Mouse (Mus musculus) midbrain, embryonic 16.5 days (tissue): ENCODE measurements around the gene Pvr. TPM values are rescaled to one million over a fixed set of nuclear protein-coding genes. Genes with fewer than 3 reads are reported as not detected.
A peak's percentile ranks its signal among the peaks of the same experiment; 100 is the strongest.

Source experiments
- ATAC-seq: fragments of 200-750 bp; cut with Nextera tagmentation; 2 replicates; pipeline ENCODE4 v1.8.0; 2017; ENCODE audit warnings: moderate TSS enrichment
- H3K27ac ChIP-seq: fragments of 300-500 bp; sonication (generic); 2 replicates; pipeline ENCODE4 v1.5.1; 2014; ENCODE audit warnings: mild to moderate bottlenecking, low read length, mixed read lengths
- H3K27me3 ChIP-seq: fragments of 300-500 bp; sonication (generic); 2 replicates; pipeline ENCODE4 v1.6.1; 2014; ENCODE audit warnings: low read depth, low read length, mixed read lengths; ENCODE audit not compliant: control insufficient read depth, insufficient read depth
- H3K36me3 ChIP-seq: fragments of 300-500 bp; sonication (generic); 2 replicates; pipeline ENCODE4 v1.6.1; 2014; ENCODE audit warnings: mild to moderate bottlenecking, low read length, moderate library complexity, mixed read lengths; ENCODE audit not compliant: control insufficient read depth, insufficient read depth
- H3K4me1 ChIP-seq: fragments of 300-500 bp; sonication (generic); 2 replicates; pipeline ENCODE4 v1.6.1; 2014; ENCODE audit warnings: mild to moderate bottlenecking, low read length, mixed read lengths; ENCODE audit not compliant: control insufficient read depth, insufficient read depth
- H3K4me2 ChIP-seq: fragments of 300-500 bp; sonication (generic); 2 replicates; pipeline ENCODE4 v1.6.1; 2014; ENCODE audit warnings: mild to moderate bottlenecking, low read length, mixed read lengths
- H3K4me3 ChIP-seq: fragments of 300-500 bp; sonication (generic); 2 replicates; pipeline ENCODE4 v1.5.1; 2014; ENCODE audit warnings: low read depth, mild to moderate bottlenecking, low read length, moderate library complexity, mixed read lengths
- H3K9ac ChIP-seq: fragments of 300-500 bp; sonication (generic); 2 replicates; pipeline ENCODE4 v1.6.1; 2014; ENCODE audit warnings: low read depth, low read length, mixed read lengths
- H3K9me3 ChIP-seq: fragments of 300-500 bp; sonication (generic); replicated peaks from 2 replicates; pipeline ENCODE4 v1.6.1; 2014; ENCODE audit warnings: mild to moderate bottlenecking, low read length, mixed read lengths; ENCODE audit not compliant: control insufficient read depth, poor library complexity, severe bottlenecking
- WGBS: fragments of 180-500 bp; shearing (Covaris S2); extraction: QIAGEN DNeasy Blood & Tissue Kit; methylation state at CpG from one replicate; pipeline ENCODE4 v1.1.7; 2014; 5-methylcytosine and 5-hydroxymethylcytosine counted together
- polyA plus RNA-seq: library from polyadenylated mRNA; unstranded; fragments of >200 nt; fragmentation: Nextera tagmentation; extraction: Ambion mirVana; gene quantifications from 2 replicates; pipeline ENCODE4 v1.2.1, GENCODE M21; 2015

Gene Pvr
- 9.3 and 11.5 TPM in 2 replicates for polyA plus RNA-seq

DNA sequence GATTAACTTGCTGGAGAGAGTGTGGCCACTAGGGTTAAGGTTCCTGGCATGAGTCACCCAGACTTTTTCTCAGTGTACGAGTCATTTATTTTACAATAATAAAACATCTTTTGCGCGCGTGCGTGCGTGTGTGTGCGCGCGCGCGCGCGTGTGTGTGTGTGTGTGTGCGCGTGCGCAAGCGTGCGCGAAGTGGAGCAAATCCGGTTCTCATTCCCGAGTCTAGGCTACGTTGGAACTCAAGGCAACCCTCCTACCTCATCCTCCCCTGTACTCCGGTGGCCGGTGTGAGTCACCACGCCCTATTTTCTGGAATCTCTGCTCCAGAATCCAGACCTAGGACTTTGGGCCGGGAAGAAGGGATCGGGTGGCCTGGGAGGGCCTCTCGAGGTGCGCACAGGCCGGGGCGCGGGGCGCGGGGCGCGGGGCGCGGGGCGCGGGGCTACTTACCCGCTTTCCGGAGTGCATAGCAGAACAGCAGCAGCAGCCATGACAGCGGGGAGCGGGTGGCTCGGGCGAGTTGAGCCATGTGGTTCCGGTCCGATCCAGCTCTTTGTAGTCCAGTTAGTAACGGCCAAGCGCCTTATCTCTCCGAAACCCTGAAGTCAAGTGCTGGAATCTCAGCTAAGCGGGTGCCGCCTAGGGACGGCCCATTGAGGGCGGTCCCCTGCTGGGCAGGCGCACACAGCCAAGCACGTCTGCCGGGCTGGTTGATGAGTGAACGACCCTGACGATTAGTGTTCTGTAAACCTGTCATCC, at the start of gene Pvr:
Pvr (minus strand) TSS at position 655 of the 756 bp plus-strand sequence.
- Histone ChIP-seq H3K9me3 (no peaks in the 10 kb centered on the region), H3K27me3 (no peaks in the 10 kb centered on the region), H3K27ac (peak within 1 kb of the TSS; percentile 89), H3K4me3 (peak within 1 kb of the TSS; percentile 64), H3K36me3 (peaks cover 8% of the 10 kb centered on the region), H3K9ac (peak within 1 kb of the TSS; percentile 82), H3K4me1 (peaks cover 4% of the 10 kb centered on the region), H3K4me2 (peak within 1 kb of the TSS; percentile 52)
- ATAC-seq, result peak; percentile 91
- 1% methylated on average over 60 of the region's 60 CpGs for WGBS

DNA sequence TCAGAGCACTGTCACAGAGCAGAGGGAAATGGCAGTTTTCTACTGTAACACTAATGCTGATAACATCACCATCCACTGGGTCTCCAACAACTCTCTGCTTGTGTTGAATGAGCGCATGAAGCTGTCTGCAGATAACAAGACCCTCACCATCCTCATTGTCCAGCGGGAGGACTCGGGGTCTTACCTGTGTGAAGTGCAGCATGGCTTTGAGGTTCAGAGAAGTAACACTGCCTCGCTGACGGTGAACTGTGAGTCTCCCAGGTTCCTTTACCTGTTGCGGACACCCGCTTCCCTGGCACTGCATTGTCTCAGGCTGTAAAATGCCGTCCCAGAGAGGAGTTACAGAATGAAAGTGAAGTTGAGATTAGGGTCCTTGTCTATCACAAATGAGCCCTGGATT, 49.2 kb upstream of the Pvr start:
- ATAC-seq, result no peak
- WGBS, result 92% methylated on average over 8 of the region's 8 CpGs
- H3K9me3 ChIP-seq, result peaks cover 4% of the 10 kb centered on the region; the same call in 1 of the 2 replicates

DNA sequence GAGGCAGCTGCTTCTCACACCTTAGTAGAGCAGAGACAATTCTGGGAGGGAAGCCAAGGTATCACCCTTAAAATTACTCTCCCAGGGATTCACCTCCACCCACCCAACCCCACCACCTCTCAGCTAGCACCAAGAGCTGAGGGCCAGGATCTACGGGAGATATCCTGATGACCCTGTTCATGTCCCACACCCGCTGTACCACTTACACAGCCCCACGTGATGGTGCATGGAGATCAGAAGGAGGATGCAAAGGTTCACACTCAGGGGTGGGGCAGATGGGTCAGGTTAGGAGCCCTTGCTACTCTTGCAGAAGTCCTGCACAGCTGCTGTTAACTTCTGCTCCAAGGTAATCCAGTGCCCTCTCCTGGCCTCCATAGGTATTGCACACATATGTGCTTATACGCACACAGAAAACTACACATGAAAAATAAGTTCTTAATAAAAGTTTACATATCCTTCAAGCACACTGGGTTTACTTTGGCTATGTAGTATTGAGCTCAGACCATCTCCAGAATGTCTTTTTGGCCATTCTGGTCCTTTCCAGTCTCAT, 48.7 kb upstream of the Pvr start:
- H3K4me2 ChIP-seq, result no peak overlapping the region
- H3K27me3 ChIP-seq, result no peaks in the 10 kb centered on the region
- ATAC-seq, result no peak

More for the DNA sequence above, 49.2 kb upstream of the Pvr start:
- no peaks in the 10 kb centered on the region for H3K36me3 ChIP-seq
- no peaks in the 10 kb centered on the region for H3K4me1 ChIP-seq
- H3K9ac ChIP-seq, result no peak overlapping the region
- no peak overlapping the region for H3K4me3 ChIP-seq
- no peaks in the 10 kb centered on the region for H3K27me3 ChIP-seq
- H3K4me2 ChIP-seq, result no peak overlapping the region
- H3K27ac ChIP-seq, result no peak overlapping the region

DNA sequence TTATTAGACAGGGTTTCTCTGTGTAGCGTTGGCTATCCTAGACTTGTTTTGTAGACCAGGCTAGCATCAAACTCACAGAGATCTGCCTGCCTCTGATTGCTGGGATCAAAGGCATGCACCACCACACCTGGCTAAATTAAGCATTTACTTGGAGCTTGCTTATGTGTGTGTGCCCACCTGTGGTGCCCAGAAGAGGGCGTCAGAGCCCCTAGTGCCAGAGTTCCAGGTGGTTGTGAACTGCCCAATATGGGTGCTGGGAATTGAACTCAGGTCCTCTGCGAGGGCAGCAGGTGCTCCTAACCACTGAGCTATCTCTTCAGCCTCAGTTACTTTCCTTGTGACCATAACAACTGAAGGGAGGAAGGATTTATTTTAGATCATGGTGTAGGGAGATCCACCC, 48.1 kb upstream of the Pvr start:
- no peaks in the 10 kb centered on the region for H3K27me3 ChIP-seq

More for the DNA sequence above, 48.7 kb upstream of the Pvr start:
- Histone ChIP-seq H3K4me1 (no peaks in the 10 kb centered on the region), H3K9ac (no peak overlapping the region), H3K9me3 (peaks cover 4% of the 10 kb centered on the region; the same call in 1 of the 2 replicates), H3K4me3 (no peak overlapping the region), H3K36me3 (no peaks in the 10 kb centered on the region), H3K27ac (no peak overlapping the region)
- 91% methylated on average over 4 of the region's 4 CpGs for WGBS

DNA sequence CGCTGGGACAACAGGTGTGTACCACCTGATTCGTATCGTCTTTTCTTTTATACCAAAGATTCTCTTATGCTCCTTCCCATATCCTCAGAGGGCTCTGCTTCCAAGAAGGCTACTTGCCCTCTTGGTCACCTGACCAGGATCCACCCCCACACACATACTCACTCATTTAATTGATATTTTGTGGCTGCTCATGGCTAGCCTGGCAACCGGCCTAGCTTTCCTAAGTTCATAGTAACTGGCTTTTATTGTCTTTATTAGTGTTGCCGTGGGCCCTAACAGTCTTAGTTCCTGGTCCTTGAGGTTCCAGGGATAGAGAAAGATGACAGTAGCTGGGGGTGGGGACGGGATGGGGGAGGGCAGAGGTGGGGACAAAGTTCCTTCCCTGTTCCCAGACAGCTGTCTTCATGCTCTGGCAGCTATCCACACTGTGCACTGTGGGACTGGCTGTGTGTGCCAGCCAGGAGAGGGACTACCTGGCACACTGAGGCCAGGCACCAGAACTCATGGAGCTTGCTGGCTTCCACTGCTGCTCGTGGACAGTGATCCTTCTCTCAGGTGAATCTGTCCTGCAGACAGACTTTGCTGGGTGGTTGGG, 44.1 kb upstream of the Pvr start, which contains the start of gene Ceacam20:
Ceacam20 (plus strand) TSS at position 428 of the 595 bp plus-strand sequence.
- H3K4me3 ChIP-seq, result no peak within 1 kb of the TSS
- H3K27me3 ChIP-seq, result no peaks in the 10 kb centered on the region
- ATAC-seq, result no peak
- no peaks in the 10 kb centered on the region for H3K36me3 ChIP-seq
- no peaks in the 10 kb centered on the region for H3K4me1 ChIP-seq
- 76% methylated on average over 7 of the region's 7 CpGs for WGBS
- no peak within 1 kb of the TSS for H3K9ac ChIP-seq
- no peak within 1 kb of the TSS for H3K4me2 ChIP-seq
- H3K27ac ChIP-seq, result no peak within 1 kb of the TSS
- no peaks in the 10 kb centered on the region; the same call in 1 of the 2 replicates for H3K9me3 ChIP-seq

More for the DNA sequence above, 48.1 kb upstream of the Pvr start:
- H3K9me3 ChIP-seq, result peaks cover 4% of the 10 kb centered on the region; the same call in 1 of the 2 replicates
- H3K27ac ChIP-seq, result no peak overlapping the region
- H3K4me1 ChIP-seq, result no peaks in the 10 kb centered on the region
- no peak overlapping the region for H3K9ac ChIP-seq
- H3K4me2 ChIP-seq, result no peak overlapping the region
- H3K4me3 ChIP-seq, result no peak overlapping the region
- WGBS, result 83% methylated on average over 3 of the region's 3 CpGs
- ATAC-seq, result no peak
- no peaks in the 10 kb centered on the region for H3K36me3 ChIP-seq

DNA sequence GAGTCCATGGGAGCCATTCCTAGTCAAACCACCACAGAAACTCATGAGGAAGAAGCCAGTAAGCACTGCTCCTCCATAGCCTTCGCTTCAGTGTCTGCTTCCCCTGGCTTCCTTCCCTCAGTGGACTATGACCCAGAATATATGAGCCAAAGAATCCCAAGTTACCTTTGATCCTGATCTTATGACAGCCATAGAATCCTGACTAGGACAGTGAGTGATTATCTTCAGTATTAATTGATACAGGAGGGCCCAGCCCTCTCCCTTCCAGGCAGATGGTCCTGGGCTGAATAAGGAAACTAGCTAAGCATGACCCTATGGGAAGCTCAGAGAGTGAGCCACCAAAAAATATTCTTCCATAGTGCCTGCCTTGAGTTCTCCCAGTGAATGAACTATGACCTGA, 41.5 kb upstream of the Pvr start:
- no peaks in the 10 kb centered on the region for H3K27me3 ChIP-seq
- no peaks in the 10 kb centered on the region for H3K36me3 ChIP-seq
- no peaks in the 10 kb centered on the region for H3K4me1 ChIP-seq
- H3K27ac ChIP-seq, result no peak overlapping the region
- no peak overlapping the region for H3K9ac ChIP-seq
- H3K9me3 ChIP-seq, result no peaks in the 10 kb centered on the region
- 69% methylated on average over 1 of the region's 1 CpGs for WGBS
- no peak for ATAC-seq
- no peak overlapping the region for H3K4me3 ChIP-seq
- no peak overlapping the region for H3K4me2 ChIP-seq

DNA sequence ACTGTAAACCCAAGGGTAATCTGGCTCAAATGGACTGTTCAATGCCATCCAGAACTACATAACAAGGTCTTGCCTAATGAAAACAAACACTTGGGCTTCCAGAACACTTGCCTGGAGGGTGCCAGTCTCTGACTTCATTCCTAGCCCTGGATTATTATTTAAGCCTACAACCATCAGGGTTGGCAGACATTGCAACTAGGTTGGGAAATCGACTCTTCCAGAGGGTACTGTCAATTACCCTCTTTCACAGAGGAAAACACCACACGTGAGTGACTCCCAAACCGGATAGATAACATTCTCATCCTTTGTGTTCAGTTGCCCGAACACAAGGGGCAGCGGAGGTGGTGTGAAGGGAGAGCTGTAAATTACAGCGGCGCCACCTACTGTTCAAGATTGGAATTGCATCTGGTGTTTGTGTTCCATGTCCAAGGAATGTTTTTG, 35.4 kb upstream of the Pvr start:
- no peaks in the 10 kb centered on the region for H3K27me3 ChIP-seq
- H3K9ac ChIP-seq, result no peak overlapping the region; the same call in 1 of the 2 replicates
- H3K4me1 ChIP-seq, result no peaks in the 10 kb centered on the region
- H3K4me2 ChIP-seq, result no peak overlapping the region
- 5% methylated on average over 7 of the region's 7 CpGs for WGBS
- H3K9me3 ChIP-seq, result no peaks in the 10 kb centered on the region
- H3K36me3 ChIP-seq, result no peaks in the 10 kb centered on the region
- no peak overlapping the region for H3K4me3 ChIP-seq
- peak; percentile 71; the same call in 1 of the 2 replicates for ATAC-seq
- no peak overlapping the region for H3K27ac ChIP-seq

DNA sequence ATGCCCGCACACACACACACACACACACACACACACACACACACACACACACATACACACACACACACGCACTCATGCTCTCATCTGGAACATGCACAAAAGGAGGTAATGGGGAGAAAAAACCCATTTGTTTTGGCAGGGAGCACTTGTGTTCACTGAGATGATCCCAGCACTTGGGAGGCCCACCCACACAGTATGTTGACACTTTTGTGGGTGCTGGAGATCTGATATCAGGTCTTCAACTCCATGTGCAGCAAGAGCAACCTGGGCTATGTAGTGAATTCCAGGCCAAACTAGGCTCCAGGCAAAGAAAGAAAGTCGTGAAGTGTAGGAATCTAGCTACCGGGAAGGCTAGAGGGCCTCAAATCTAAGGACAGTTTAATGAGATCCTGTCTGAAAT, 34.9 kb upstream of the Pvr start:
- Histone ChIP-seq H3K27ac (no peak overlapping the region), H3K4me3 (no peak overlapping the region), H3K9ac (no peak overlapping the region), H3K27me3 (no peaks in the 10 kb centered on the region), H3K4me1 (no peaks in the 10 kb centered on the region), H3K4me2 (no peak overlapping the region), H3K9me3 (no peaks in the 10 kb centered on the region), H3K36me3 (no peaks in the 10 kb centered on the region)
- ATAC-seq, result no peak
- 82% methylated on average over 4 of the region's 4 CpGs for WGBS

DNA sequence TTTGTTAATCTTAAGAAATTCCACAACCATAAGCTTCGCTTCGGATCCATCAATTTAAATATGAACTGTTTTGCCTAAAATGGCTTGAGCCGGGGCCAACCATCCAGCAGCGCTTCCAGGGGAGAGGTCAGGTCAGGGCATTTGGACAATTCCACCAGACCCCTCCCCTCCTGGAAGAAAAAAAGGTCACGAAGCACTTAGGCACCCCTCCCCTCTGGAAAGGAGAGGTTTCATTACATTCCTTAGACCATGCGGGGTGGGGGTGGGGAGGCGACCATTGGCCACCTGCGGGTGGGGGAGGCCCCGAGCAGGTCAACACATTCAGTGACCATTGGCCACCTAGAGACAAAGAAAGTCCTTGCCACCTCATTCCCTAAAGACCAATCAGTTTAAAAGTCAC, 32.1 kb upstream of the Pvr start:
- H3K9me3 ChIP-seq, result no peaks in the 10 kb centered on the region
- H3K4me1 ChIP-seq, result no peaks in the 10 kb centered on the region
- H3K4me2 ChIP-seq, result no peak overlapping the region
- H3K27me3 ChIP-seq, result no peaks in the 10 kb centered on the region
- no peak overlapping the region for H3K9ac ChIP-seq
- no peak overlapping the region for H3K27ac ChIP-seq
- ATAC-seq, result no peak
- WGBS, result 43% methylated on average over 9 of the region's 9 CpGs
- H3K4me3 ChIP-seq, result no peak overlapping the region
- H3K36me3 ChIP-seq, result no peaks in the 10 kb centered on the region
